Mouse (Mus musculus): ENCODE data around the gene Capzb. TPM values are rescaled to one million over a fixed set of nuclear protein-coding genes. Genes with fewer than 3 reads are reported as not detected.

Gene Capzb
- polyA plus RNA-seq, 1 experiment from 2014 or later, result 250 TPM

DNA sequence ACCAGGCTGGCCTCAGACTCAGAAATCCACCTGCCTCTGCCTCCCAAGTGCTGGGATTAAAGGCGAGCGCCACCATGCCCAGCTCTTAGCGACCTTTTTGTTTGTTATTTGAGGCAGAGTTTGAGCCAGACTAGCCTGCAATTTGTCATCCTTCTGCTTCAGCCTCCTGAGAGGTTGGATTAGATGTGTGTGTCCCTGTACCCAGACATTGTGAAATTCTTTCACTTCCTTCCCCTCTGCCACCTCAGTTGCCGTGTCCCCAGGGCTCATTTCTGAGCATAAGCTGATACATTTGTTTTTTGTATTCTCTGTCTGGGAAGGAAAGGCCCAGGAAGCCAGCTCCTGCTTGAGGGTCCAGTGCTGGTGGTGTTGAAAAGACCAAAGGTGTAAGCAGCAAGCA lies 148.1 kb downstream of the Capzb start:
- Histone ChIP-seq H3K4me1 (ENCODE audit: control insufficient read depth, insufficient read depth, low read length) (no peaks in the 10 kb centered on the region), H3K27ac (replicated peaks; ENCODE audit: low read depth, low read length) (no peak overlapping the region), H3K27me3 (ENCODE audit: control insufficient read depth, insufficient read depth, low read length) (no peaks in the 10 kb centered on the region), H3K4me3 (replicated peaks; ENCODE audit: low read depth, low read length) (no peak overlapping the region), H3K9ac (replicated peaks; ENCODE audit: low read length) (no peak overlapping the region), H3K4me2 (ENCODE audit: low read length) (no peak overlapping the region), H3K36me3 (ENCODE audit: control insufficient read depth, insufficient read depth, low read length) (peaks cover 6% of the 10 kb centered on the region; the same call in 1 of the 2 replicates), H3K9me3 (ENCODE audit: control insufficient read depth, low read length) (no peaks in the 10 kb centered on the region)
- no peak for DNase-seq
- WGBS, result 84% methylated on average over 4 of the region's 4 CpGs
- no peak for ATAC-seq (ENCODE audit: low FRiP score, low TSS enrichment)

Small RNA genes lying within 50 kb of the gene (microRNA-seq; reads per million reads assigned to microRNA genes)
- gene Gm24245, result 1.0 reads per million
- gene Gm25732, result not detected

Other genes starting within 250 kb of the Capzb start
- gene Rnf186, start 225.8 kb upstream of the Capzb start, polyA plus RNA-seq (2014; fragmentation: Nextera tagmentation; extraction: Ambion mirVana), result not detected in 2 replicates
- 0.38 and 0.61 TPM in 2 replicates for gene Tmco4, start 220.0 kb upstream of the Capzb start, polyA plus RNA-seq (2014; fragmentation: Nextera tagmentation; extraction: Ambion mirVana)
- gene Htr6, start 117.3 kb upstream of the Capzb start, polyA plus RNA-seq (2014; fragmentation: Nextera tagmentation; extraction: Ambion mirVana), result 0.32 and 0.57 TPM in 2 replicates
- gene Nbl1, start 99.9 kb upstream of the Capzb start, polyA plus RNA-seq (2014; fragmentation: Nextera tagmentation; extraction: Ambion mirVana), result 12.8 and 27.5 TPM in 2 replicates
- 346 and 393 TPM in 2 replicates for gene Minos1, start 61.8 kb upstream of the Capzb start, polyA plus RNA-seq (2014; fragmentation: Nextera tagmentation; extraction: Ambion mirVana)
- gene Pqlc2, start 117.8 kb downstream of the Capzb start, polyA plus RNA-seq (2014; fragmentation: Nextera tagmentation; extraction: Ambion mirVana), result 10.6 and 11.5 TPM in 2 replicates
- gene Akr7a5, start 117.8 kb downstream of the Capzb start, polyA plus RNA-seq (2014; fragmentation: Nextera tagmentation; extraction: Ambion mirVana), result 55.7 and 64.2 TPM in 2 replicates
- gene Mrto4, start 159.7 kb downstream of the Capzb start, polyA plus RNA-seq (2014; fragmentation: Nextera tagmentation; extraction: Ambion mirVana), result 76.5 and 81.1 TPM in 2 replicates
- 33.5 and 35.2 TPM in 2 replicates for gene Emc1, start 159.7 kb downstream of the Capzb start, polyA plus RNA-seq (2014; fragmentation: Nextera tagmentation; extraction: Ambion mirVana)
- 83.3 and 97.3 TPM in 2 replicates for gene Ubr4, start 159.7 kb downstream of the Capzb start, polyA plus RNA-seq (2014; fragmentation: Nextera tagmentation; extraction: Ambion mirVana)